Mouse (Mus musculus) lung, adult 18-20 months (tissue): ENCODE results near the gene Otub2.
"Not testable (repeated sequence)": the region's sequence is repeated elsewhere in the genome, so short reads cannot be mapped to it uniquely, and the experiment has no call there.

Experiments used
- DNase-seq, 2 experiments: peaks; one replicate each; pipeline ENCODE4 v3.0.0; 2022; ENCODE audit warnings: mixed read lengths in 2 of 2

Otub2 gene

DNA sequence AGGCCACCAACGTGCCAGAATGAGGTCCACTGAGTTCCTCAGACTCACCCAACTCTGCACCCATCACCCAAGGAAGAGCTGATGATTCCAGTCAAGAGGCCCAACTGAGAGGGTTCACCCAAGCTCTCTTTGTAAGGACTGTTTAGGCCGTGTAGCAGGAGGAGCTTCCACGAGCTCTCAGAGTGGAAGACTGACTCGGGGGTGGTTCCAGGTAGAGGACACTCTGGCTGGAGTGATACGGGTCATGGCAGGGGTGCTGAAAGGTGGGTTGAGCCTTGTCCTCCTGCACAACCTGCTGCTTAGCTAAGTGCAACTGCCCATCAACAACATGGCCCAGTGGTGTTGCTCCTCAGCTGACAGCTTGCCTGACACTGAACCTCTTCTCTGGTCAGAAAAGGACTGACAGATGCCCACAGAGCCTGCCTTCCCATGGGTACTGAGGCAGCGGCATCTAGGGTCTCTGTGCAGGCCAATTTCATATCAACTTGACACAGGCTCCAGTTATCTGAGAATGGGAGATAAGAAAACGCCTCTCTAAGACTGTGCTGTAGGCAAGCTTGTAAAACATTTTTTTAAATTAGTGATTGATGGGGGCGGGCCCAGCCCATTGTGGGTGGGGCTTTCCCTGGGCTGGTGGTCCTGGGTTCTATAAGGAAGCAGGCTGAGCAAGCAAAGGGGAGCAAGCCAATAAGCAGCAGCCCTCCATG, 14.8 kb upstream of the Otub2 start:
- DNase-seq, result no peak

DNA sequence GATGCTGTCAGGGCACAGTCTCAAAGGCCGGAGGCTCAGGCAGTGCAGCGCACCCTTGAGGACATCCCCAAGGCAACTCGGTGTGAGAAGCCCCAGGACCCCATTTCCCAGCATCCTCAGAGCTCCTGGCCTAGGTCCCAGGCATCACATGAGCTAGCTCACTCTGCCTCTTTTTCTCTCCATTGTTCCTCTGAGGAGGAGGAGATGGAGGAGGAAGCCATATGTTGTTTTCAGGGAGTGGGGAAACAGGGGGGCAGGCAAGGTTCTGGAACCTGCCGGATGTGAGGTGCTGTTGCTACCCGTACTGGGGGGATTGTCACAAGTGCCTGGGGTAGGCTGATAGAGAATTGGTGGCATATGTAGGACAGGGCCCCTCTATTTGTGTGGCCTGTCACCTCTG, 12.4 kb upstream of the Otub2 start:
- DNase-seq, result no peak

DNA sequence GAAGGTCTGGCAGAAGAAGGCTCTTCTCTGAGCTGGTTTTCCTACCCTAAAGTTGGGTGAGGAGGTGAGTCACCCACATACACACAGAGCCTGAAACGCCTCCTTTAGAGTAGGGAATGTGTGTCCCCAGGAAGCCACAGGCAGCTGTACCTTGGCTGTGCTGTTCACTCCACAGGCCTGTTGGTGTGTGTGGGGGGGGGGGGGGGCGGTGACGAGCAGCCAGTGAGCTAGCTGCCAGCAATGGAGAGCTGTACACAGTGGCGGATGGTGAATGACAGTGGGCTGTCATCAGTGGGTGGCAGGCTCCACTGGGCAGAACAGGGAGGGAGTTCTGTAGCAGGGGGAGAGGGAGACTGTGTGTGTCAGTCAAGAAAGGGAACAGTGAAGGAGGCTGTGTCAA, 11.7 kb upstream of the Otub2 start:
- no peak for DNase-seq

DNA sequence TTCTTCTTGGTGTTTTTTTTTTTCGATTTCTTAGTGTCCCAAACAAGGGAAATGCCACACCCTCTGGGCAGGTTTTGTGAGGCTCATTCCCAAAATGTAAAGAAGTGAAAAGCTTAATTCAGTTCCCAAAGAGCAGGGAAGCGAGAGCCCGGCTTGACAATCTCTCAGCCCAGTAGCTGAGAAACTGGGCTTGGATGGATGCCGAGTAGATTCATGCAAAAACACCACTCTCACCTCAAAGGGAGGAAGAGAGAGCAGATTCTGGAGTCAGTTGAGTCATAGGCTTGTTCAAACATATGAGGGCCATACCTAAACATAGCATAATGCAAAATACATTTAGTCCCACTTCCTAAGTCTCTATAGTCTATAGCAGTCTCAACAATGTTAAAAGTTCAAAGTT, 8.3 kb upstream of the Otub2 start:
- no peak for DNase-seq

DNA sequence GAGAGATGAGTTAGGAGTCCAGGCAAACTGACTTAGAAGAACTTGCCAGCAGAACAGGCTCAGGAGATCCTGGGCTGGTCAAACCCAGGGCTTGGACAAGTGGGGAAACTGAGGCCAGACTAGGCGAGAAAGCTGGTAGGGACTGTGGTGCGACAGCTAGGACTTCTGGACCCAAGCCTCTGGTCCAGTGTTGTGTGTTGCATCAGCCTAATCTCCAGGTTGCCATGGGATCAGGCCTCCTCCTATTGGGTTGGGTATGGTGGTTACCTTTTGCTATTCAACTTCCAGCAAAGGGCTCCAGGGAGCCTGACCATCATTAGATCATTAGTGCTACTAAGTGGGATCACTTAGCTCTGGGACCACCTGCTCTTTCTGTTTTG, 856 bp downstream of the Otub2 start:
- peak; percentile 21 to 33 for DNase-seq

DNA sequence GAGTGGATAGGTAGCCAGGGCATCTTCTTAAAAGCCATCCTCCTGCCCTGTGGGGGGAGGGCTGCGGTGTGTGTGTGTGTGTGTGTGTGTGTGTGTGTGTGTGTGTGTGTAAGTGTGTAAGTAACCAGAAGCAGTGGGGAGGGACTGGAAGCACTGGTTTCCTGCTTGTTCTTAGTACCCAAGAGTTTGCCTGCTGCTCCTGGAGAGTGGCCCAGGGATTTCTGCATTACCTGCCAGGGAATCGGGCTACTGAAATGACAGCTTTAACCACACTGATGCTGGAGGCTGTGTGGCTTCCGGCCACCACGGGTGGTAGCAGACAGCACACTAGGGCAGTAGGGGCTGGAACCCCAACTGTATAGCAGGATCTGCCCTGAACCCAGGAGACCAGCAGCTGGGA, 1.5 kb downstream of the Otub2 start:
- DNase-seq, result peak in 1 of 2 experiments; percentile 41

DNA sequence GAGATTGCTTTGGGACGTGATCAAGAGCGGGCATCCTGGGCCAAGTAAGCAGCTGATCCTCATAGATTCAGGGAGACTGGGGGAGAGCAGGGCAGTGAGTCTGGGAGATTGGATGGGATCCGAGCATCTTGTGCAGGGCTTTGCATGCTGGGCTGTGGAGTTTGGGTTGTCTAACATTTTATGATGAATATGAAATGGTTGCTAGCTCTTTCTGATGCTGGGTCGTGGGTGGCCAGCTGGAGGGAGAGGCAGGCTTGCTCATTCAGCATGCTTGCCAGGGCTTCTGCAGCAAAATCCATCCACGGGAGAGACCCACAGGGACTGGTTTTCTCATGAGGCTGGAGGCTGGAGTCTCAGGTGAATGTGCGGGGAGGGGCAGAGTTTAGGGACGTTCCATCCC, 2.6 kb downstream of the Otub2 start:
- DNase-seq, result no peak

DNA sequence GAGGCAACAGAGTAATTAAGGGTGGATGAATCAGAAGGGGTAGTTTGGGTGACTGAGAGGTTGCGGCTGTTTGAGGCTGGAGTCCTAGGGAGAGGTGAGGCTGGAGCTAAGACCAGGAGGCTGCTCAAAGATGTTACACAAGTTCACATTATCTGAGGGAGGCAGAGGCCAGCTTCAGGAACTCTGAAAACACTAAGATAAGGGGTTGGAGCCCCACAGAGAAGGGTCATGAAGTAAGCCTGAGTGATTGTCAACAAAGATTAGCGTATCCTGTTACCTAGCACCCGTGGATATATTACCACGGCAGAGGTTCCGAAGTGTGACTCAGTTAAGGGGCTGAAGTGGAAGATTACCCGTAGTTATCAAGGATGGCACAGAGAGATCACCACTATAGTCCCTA, 5.0 kb downstream of the Otub2 start:
- DNase-seq, result no peak

DNA sequence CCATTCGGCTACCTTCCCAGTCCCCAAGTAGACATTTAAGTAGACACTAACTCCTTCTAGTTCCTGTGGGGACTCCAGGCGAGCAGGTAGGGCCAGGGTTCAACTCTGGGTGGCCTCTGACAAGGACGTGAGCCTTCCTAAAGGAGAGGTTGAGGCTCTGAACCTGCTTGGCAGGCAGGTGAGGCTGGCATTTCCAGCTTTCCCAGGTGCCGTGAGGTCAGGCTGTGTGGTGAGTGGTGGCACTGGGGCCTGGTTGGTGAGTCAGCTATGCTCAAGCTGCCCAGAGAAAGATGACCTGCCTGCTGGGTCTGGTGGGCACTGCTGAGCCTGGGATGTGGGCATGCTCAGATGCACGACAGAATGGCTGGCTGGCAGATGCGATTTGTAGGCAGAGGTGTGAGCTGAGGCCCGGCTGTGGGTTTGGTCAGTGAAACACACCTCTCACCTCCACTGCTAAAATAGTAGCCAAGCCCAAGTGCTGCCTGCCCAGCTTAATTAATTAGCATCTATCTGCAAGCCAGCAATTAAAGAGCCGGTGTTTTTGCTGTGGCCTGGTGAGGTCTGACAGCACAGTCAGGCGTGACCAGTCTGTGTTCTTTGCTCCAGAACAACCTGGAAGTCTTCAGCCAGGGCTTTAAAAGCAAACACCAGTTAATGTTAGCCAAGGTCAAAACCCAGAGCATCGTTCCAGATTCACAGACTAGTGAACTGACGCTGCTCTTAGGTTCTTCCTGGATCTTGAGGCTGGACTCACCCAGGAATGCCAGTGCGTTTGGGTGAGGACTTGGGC, 7.2 kb downstream of the Otub2 start:
- peak in 1 of 2 experiments; percentile 11 for DNase-seq

DNA sequence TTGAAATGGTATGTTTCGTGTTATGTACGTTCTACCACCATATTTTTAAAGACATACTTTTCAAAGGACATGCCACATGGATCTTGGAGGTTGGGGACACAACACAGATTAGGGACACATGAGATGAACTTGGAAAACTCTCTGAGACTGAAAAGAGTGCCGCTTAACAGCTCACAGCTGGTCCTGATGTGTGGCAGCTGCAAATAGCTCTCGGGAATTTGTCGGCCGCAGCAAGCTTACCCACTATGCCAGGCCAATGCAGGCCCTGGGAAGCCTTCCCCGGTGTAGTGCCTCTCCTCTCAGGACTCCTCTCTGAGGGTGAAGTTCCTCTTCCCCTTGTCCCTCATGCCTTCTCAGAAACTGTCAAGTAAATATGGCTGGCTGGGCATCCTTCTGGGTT, 8.3 kb downstream of the Otub2 start:
- DNase-seq, result peak; percentile 33 to 42

DNA sequence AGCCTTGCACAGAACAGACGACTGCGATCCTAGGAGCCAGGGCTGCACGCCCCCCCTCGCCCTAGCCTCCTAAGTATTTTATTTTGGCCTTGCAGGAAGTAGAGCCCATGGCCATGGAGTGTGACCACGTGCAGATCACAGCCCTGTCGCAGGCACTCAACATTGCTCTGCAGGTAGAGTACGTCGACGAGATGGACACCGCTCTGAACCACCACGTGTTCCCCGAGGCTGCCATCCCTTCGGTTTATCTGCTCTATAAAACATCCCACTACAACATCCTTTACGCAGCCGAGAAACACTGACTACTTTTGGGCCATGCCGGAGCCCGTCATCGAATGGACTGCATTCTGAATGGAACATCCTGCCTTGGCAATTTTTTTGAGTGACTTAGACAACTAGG, 15.6 kb downstream of the Otub2 start:
- no peak for DNase-seq

DNA sequence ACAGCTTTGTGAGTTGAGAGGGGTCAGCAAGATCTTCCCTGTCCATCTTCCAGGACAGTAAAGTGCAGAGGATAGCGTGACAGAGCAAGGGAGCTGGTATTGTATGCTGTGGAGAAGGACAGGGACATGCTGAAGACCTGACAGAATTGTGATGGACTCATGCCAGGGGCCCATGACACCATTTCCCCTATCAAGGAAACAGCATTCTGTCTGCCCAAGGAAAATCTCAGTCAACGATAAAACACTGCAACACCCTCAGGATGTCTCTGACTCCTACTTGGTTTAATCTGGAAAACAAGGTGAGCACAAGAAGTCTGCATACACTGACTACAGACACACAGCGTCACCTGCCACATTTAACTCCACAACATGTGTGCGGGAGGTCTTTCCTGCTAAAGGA, 19.2 kb downstream of the Otub2 start, which contains the start of gene 9330161L09Rik:
Gene 9330161L09Rik, minus strand, starts transcription at position 101 of the 400 bp plus-strand sequence.
- DNase-seq, result no peak

DNA sequence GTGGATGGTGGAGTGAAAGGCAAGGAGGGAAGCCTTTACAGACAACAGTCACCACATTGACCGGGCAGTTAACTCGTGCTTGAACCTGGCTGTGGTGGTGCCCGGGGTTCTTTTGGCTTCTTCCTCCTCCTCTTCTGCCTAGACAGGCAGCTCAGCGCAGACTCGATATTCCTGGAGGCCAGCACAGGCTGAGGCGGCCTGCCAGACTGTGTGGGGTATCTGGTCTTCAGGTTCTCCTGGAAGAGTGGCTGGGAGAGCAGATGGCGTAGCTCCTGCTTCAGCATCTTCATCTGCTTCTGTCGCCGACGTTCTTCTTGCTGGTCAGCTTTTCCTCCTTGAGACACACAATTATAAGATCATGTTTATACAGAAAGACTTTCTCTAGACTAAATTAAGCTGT, 19.7 kb downstream of the Otub2 start:
- no peak for DNase-seq

DNA sequence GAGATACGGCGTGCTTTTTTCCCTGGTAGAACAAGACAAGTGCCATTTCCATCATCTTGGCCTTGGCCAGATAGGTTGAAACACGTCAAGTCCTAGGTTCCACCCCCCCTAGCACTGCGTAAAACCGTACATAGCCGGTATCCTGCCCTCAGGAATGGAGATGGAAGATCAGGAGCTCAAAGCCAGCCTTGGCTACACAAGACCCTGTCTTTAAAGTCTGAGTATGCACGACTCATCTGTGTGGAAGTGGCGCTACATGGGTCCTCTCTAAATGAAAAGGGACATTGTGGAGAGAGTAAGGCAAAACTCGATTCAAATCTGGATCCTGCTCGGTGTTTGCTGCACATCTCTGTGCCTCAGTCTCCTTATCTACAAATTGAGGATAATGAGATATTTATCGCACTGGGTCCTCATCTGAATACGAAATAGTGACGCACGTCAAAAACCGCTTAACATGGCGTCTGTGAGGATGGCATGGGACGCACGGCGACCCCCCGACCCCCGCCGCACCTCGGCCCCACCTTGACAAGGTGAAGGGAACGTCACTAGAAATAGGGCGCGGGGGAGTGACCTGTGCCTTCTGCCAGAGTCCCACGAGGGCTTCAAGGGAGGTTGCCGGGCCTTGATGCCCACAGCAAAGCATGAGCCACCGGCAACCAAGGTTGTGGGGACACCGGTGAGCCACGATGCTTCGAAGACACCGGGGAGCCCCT, 36.7 kb downstream of the Otub2 start:
- no peak for DNase-seq

DNA sequence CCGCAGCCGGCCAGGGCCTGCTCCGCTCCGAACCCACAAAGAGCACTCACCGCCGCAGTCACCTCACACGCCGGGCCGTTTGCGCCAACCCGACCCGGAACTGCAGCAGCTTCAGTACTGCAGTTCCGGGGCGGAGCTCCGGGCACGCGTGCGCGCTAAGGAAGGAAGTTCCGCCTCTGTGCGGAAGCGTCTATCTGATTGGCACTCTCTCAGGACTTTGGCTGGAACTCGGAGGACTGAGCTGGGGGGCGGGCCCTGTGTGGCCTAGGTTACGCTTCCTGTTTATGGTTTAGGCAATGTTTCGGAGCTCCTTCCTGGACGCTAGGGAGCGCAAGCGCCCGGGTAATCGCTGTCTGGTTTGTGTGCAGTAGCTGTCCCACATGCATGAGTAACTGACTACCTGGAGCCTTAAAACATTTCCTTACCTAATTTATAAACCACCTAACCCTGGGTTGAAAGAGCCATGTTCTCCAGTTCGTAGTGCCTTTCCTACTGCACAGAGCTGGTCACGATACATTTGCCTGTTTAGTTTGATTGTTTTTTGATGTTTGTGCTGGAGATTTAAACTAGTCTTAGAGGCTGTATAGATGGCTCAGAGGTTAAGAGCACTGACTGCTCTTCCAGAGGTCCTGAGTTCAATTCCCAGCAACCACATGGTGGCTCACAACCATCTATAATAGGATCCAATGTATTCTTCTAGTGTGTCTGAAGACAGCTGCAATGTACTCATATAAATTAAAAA, 37.4 kb downstream of the Otub2 start, which contains the start of gene Ddx24:
Gene Ddx24, minus strand, starts transcription at position 102 of the 742 bp plus-strand sequence.
- DNase-seq, result peak; percentile 99

DNA sequence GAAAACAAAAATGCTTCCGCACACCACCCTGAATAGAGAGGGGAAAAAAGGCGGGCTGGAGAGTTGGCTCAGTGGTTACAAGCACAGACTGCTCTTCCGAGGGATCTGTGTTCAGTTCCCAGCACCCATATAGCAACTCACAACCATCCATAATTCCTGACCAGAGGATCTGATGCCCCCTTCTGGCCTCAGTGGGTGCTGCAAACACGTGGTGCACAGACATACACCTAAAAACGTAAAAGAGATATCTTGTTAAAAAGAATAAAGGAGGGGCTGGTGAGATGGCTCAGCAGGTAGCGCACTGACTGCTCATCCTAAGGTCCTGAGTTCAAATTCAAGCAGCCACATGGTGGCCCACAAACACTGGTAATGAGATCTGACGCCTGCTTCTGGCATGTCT, 38.2 kb downstream of the Otub2 start:
- DNase-seq, result no peak

DNA sequence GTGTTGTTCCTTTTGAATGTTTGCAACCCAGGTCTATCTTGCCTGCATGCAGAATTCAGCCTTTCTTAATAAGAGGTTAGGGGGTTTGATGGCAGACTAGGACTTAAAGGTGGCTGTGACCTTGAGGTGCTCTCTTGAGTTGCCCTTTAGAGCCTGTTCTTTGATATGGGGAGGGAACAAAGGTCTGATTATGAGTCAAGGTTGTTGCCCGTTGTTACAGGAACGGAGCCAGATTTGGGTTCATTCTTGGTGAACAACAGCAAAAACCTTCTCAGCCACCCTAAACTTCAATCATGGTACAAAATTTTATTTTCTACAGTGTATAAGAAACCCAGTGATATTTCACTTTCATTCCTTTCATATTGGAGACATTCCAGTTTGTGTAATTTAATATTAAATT, 44.9 kb downstream of the Otub2 start:
- no peak for DNase-seq

DNA sequence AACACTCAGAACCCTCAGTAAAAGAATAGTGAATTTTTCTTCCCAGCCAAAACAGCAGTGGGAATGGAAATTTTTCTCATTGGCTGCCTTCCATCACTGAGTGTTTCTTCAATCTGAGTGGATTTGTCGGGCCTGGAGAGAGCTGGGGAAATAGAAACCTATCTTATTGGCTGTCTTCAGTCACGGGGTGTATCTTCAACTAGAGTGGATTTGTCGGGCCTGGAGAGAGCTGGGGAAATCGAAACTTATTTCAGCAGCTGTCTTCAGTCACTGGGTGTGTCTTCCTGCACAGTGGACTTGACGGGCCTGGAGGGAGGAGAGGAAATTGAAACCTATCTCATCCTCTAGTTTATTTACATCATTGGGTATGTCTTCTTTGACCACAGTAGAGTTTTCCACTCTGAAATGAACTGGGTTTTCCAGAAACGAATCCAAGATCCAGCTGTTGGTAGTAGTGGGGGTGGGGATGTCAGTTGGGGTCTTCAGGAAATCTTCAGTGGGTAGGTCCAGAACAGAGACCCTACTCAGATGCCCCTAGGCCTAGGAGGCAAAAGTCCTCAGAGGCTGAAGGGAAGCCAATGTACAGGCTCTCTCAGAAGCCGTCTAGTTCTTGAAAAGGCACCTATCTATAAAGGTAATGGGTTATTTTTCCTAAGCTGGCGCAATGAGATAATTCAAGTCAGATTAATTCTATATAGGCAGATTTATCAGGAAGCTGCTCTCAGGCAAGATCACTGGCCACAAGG, 45.7 kb downstream of the Otub2 start, which contains the start of gene Ifi27:
Gene Ifi27, plus strand, starts transcription at position 226 of the 746 bp plus-strand sequence.
- peak; percentile 85 to 93 for DNase-seq

DNA sequence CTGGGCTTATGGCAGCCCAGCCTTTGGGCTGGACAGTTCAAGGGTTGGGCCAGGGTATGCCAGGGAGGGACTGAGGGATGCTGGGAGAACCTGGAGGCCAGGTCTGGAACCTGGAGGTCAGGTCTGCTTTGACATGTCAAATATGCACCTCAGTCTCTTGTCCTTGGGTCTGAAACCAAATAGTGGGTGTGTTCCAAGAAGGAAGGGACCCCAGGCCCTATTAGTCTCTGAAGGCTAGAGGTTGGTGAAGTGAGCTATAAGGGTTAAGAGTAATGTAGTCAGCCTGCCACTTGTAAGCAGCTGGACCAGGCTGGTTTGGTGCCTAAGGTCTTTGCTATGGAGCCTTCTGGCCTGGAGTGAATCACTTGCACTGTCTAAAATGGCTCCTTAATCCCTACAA, 46.4 kb downstream of the Otub2 start:
- DNase-seq, result no peak

DNA sequence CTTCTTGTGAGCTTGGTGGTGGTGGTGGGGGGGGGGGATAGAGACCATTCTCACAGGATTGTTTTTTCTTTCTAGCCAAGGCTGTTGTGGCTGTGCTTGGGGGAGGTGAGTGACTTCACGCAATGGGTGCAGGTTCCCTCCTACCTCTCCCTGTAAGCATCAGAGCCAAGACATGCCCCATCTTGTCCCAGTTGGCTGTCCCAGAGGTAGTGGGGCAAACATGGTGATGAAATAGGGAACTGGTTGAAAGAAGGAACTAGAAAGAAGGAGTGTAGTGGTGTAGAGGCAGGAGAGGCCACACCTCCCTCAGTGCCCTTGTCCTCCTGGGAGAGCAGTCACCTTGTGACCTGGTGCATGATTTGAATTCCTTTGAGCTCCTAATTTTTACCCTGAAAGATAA, 49.1 kb downstream of the Otub2 start:
- DNase-seq, result peak in 1 of 2 experiments; percentile 23

DNA sequence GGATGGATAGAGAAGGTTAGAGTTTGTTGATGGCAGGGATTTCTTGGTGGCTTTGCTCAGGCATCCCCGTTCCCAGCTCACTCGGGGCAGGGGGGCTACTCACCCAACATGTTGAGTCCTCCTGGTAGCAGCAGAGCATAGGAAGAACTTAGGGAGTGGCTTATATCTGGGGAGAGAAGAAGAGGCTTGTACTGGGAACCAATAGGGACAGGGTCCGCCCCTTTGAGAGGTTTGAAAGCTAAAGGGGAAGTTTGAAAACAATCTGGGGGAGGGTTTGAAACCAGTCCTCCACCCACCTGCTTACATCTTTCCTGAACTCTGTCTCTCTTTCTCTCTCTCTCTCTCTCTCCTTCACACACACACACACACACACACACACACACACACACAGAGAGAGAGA, 55.0 kb downstream of the Otub2 start, which contains the start of gene Ifi27l2a:
Gene Ifi27l2a, minus strand, starts transcription at position 157 of the 400 bp plus-strand sequence.
- peak in 1 of 2 experiments; percentile 19 for DNase-seq

DNA sequence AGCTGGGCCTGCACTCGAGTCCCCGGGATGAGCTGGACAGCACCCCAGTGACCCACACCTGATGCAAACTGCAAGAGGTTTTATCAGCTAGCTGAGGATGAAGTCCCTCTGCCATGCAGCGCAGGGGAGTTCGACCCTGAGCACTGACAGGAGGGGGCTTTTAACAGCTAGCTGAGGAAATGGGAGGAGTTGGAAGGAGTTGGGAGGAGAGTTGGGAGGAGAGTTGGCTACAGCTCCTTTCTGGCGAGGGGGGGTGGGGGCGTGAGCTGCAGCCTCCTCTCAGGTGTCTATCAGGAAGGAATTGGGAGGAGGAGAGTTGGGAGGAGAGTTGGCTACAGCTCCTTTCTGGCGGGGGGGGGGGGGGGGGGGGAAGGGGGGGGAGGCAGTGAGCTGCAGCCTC, 55.8 kb downstream of the Otub2 start:
- not testable (repeated sequence) for DNase-seq
